Mouse (Mus musculus) ovary, postnatal 36 days (tissue): ENCODE data around the gene Zfhx3.

Experiments
- DNase-seq: peaks from one replicate; pipeline ENCODE4 v3.0.0; 2022; ENCODE audit warnings: low spot score, mixed read lengths

Zfhx3 gene

GRCm38 (mm10) chr8:108718031-108718430, 775.6 kb downstream of the Zfhx3 start:
- DNase-seq = no peak

- no peak for DNase-seq
Observed at GRCm38 (mm10) chr8:108720840-108721239, 778.4 kb downstream of the Zfhx3 start.

- peak; percentile 67 for DNase-seq
Observed at GRCm38 (mm10) chr8:108722671-108723513, 780.4 kb downstream of the Zfhx3 start.

DNA sequence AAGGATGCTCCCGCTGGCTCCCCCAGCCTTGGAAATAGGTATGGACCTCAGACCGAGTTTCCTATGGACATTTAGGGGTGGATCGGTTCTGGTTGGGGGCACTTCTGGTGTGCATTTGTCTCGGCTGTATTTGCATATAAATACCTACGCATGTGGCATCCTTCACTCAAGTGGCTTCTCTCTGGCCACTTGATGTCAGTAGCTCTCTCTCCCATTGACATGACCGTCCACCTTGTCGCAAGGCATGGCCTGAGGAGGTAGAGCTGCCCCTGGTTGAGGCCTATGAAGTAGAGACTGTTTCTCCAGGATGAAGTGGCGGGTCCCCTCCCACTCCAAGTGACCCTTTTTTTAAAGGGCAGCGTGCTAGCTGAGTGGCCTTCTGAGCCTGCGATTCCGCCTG, 781.2 kb downstream of the Zfhx3 start:
- DNase-seq = no peak

DNA sequence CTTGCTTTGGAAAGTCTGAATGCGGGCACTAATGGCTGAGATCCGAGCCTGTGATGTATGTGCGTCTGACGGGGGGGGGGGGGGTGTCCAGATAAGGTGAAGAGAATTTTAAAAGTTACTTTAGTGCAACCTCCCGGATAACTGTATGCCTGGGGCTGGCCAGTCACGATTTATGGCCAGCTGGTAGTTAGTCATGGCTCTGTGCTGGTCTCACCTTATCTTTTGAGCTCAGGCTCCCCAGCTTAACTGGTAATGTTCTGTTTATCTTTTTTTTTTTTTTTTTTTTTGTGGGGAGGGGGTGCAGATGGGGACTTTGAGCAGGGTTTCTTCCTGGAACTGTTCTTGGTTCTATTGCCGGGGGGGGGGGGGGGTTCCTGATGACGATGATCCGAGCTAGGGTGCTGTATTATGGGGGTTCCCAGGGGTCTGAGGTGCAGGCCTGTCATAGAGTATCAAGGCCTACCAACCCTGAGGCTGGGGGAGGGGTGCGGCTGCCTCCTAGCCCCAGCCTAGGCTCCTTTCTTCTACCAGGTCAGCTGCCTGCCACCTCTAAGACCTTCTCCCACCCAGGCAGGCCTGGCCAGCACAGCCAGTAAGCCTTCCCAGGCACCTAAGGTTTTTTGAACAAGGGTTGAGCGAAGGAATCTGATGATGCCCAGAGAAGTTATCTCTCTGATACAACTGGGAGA, 782.5 kb downstream of the Zfhx3 start:
- DNase-seq = no peak

DNA sequence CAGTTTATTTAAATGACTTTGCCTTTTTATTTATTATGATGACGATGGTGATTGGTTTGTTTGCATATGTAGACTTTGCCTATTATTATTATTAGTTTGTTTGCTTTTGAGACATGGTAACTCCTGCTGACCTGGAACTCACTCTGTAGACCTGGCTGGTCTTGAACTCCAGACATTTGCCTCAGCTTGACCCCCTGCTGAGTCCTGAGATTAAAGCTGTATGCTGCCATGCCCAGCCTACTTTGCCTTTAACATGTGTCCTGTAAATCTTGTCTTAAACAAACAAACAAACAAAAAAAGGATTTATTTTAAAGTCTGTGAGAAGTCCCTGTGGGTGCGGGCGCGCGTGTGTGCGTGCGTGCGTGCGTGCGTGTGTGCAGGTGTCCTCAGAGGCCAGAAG, 783.2 kb downstream of the Zfhx3 start:
- DNase-seq = no peak

DNA sequence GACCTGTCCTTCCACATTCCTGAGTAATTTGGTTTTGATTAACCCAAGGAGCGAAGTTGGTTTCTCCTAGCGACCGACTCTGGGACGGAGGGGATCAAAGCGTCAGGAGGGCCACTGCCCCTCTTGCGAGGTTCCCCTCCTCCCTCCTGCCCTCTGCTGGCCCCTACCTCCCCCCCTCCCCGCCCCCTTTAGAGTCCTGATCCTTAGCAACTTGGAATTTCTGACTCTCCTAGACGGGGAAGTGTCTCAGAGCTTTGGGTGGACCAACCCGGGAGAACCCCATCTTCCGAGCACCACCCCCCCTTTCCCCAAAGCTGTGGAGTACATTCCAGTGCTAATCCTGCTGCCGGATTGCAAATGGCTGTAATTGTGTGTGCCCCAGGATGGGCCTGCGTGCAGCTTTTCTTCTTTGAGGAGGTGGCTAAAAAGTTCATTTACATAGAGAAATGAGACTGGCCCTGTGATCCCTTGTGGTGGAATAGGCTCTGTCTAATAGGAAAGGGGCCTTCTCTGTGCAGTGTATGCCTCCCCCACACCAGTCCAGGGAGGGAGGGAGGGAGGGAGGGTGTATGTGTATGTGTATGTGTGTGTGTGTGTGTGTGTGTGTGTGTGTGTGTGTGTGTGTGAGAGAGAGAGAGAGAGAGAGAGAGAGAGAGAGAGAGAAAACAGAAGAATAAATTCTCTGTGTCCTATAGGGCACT, 784.2 kb downstream of the Zfhx3 start:
- no peak for DNase-seq

DNA sequence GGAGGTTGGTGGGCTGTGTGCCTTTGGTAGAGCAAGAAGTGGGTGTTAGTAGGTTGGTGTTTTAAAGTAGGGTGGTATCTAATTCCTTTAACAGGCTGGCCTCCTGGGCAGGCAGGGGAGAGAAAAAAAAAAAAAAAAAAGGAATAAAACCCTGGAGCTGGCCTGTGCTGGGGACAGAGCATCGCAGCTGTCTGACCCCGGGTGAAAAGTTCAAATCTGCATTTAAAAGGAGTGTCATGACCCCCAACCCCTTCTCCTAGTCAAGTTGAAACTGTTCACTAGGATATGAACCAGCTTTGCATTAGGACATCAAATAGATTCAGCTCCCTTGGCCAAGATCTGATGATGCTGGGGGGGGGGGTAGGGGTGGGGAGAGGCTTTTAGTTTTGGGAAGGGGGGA, 786.7 kb downstream of the Zfhx3 start:
- DNase-seq = no peak

GRCm38 (mm10) chr8:108729667-108730329, 787.4 kb downstream of the Zfhx3 start:
- no peak for DNase-seq

DNA sequence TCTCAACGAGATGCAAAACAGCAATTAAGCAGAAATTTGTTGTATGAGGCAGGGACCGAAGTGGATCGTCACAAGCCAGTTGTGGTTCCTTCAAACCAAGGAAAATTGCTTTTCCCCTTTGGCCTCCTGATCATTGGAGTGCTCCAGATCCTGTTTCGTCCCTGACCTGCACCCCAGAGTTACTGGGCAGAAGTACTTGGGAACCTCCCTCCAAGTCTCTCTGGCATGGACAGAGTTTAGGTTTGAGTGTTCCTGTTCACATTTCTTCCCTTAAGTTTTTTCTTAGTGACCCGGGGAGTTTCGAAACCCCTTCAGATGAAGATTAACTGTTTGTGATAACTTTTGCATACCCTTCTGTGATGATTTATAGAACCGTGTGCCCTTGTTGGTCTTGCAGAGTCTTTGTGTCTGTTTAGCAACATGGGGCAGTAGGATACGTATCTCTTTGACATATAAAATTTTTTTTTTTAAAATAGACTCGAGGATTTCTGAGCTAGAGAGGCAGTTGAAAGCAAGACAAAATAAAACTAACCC, 788.5 kb downstream of the Zfhx3 start:
- no peak for DNase-seq

DNA sequence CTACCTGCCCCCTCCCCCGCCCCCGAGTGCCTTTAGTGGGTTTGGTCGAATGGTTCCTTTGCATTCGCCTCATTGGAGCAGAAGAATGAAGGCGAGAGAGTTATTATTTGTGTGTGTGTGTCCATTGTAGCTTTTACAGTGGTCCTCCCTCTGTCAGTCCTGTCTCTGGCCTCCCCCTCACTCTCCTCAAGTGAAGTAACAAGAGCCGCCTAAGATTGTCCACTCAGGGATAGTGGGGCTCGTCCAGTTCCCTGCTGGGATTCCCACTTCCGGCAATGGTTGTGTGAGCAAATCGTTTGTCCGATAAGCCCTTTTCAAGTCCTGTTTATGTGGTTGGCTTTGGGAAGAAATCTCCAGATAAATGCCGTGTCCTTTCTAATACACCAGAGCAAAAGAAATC, 790.1 kb downstream of the Zfhx3 start:
- no peak for DNase-seq

- no peak for DNase-seq
Observed at GRCm38 (mm10) chr8:108733385-108733784, 790.9 kb downstream of the Zfhx3 start.

DNA sequence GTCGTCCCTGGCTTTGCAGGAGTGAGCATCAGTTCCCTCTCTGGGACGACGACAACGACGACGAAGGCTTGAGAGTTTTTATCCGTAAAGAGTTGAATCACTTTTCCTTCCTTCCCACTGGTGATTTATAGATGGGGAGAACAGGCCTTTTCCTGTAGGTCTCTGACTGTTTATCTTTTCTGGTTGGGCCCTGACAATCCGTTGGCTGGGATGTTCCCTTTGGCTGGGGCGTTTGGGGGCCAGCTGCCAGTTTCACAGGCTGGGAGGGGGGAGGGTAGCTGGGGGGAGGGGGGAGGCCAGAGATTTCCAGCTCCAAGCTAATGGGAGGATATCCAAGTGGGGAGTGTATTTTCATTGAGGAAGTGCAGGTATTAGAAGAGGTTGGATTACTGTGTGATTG, 794.0 kb downstream of the Zfhx3 start:
- DNase-seq = no peak

DNA sequence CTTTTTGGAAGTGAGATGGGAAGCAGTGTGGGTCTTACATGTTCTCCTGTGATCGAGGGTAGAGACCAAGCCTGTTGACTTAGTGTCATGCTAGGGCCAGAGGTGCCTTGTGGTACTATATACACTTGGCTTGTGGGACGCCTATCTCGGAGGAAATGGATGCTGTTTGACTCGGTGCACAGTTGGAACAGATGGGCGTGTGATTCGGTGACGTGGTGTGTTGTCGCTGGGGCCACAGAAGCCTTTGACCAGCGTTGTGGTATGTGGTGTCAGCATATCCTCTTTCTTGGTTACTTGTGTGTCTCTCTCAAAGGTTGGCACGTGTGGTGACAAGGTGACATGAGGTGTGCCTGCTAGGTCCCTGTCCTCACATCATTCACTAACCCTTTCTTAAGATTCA, 795.7 kb downstream of the Zfhx3 start:
- no peak for DNase-seq

DNA sequence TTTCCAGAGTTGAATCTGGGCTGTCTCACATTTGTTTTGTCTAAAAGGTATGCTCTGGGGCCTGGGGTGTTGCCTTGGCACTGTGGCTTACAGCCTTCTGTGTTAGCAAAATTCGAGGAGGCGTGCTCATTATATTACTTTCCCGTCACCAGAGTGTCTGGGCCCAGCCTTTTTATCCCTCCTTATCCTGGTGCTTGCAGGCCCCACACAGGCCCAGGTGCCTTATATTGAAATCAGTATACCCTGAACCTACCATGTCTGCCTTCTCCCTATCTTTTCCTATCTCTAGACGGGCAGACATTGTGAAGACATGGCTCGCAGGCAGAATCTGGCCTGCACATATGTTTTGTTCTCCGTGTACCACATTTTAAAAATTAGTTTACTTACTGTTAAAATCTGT, 797.1 kb downstream of the Zfhx3 start:
- no peak for DNase-seq

- no peak for DNase-seq
Observed at GRCm38 (mm10) chr8:108740443-108740842, 798.0 kb downstream of the Zfhx3 start.

GRCm38 (mm10) chr8:108741651-108742050, 799.2 kb downstream of the Zfhx3 start:
- DNase-seq = no peak

DNA sequence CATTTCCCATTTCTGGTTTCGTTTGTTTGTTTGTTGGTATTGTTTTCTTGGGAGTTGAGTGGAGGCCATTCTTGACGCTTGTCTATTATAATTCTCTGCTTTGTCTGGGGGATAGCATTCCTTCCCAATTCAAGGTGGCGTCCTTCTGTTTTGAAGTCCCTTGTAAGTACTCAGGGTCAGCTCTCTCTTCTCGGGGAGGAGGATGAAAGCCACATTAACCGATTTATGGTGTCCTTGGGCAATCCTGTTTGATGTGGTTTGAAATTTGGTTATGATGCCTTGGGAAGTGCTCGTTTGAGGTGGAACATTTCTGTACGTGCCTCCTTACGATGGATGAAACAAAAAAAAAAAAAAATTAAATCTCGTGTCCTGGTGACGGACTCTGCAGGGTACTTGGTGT, 800.0 kb downstream of the Zfhx3 start:
- no peak for DNase-seq

DNA sequence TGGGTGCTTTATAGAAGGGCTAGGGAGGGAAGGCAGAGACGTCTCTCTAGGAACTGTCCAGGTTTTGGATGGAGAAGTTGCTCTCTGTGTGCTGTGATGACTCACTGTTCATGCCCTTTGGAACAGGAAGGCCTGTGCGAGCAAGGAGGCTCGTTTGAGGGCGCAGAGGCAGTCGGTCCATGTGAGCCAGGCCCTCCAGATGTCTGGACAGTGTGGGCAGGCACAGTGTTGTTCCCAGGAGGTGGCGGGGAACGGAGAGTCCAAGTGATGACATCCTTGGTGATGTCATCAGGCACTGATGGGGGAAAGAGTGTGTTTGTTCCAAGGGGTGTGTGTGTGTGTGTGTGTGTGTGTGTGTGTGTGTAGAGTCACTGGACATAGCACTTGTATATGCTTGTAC, 800.8 kb downstream of the Zfhx3 start:
- no peak for DNase-seq

DNA sequence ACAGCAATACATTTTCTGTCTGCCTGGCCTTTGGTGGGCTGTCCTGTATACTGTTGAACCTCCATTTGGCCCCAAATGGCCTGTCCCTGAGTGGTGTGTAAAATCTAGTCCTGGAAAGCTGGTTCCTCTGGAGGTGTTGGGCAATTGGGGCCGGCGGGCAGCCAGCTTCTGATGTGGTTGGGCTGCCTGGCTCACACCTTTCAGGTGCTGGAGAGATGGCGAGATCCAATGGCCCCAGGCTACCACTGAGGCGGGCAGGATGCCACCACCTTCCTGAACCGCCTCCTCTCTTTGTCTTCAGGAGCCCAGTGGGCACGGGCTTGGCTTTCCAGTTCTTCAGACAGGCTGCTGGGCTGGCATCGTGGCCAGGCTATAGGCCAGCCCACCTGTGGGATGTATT, 803.1 kb downstream of the Zfhx3 start:
- no peak for DNase-seq

GRCm38 (mm10) chr8:108748095-108748494, 805.7 kb downstream of the Zfhx3 start:
- no peak for DNase-seq

DNA sequence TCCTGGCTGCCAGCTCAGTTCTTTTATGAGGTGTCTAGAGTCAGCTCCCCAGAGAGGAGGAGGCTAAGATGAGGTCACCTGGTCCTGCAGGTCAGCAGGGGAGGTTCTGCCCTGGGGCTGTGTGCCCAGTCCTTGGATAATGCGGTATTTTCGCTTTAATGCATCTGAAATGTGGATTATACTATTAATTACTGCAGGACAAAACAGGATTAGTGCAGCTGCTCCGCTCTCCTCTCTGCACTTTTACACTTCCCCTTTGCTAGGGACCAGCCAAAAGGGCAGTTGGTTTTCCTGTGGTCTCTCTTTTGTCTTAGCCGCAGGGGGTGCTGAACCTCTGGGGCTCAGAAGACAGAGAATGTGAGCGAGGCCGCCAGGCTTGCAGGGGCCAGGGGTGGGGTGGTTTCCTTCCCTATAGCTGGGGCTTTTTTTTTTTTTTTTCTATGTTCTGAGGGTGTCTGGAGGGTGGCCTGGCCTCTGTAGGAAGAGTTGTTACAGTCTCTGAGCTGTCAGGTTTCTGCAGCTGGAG, 806.5 kb downstream of the Zfhx3 start:
- no peak for DNase-seq
